Mouse (Mus musculus) megakaryocyte, embryonic 14.5 days (primary cell): Measurements from ENCODE around the gene Dnmt3a.

Experiments
- FLI1 ChIP-seq: IDR thresholded peaks from 2 replicates; pipeline ENCODE4 v1.6.1; 2012; ENCODE audit warnings: low read length, inconsistent platforms, mixed read lengths
- GATA1 ChIP-seq: IDR thresholded peaks from 3 replicates; pipeline ENCODE4 v1.6.1; 2012; ENCODE audit warnings: mixed read lengths, low read length, inconsistent platforms, borderline replicate concordance

DNA sequence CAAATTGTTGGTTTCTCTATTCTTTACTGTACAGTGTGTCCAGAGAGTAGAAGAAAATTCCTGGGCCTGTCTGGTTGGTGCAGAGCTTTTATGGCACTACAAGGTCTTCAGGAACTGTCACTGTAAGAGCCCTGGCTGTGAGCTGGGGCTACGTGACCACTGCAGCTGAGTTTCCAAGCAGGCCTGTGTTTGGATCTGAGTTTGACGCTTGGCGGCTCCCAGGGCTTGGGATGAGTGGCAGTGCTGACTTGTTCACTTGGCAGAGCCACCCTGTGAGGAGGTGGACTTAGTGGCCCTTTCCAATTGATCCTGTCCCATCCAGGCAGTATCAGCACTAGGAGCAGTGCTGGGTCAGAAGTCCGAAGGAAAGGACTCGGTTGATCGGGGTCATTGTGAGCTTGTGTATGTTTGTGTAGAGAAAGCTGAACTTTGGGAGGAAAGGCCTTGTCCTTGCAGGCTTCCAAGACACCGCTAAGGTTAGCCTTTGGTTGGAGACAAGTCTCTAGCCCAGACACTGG lies 106.1 kb downstream of the Dnmt3a start:
- no peak for TF ChIP-seq FLI1
- no peak for TF ChIP-seq GATA1
